Mouse (Mus musculus): ENCODE measurements around the gene 1110012L19Rik. TPM values are rescaled to one million over a fixed set of nuclear protein-coding genes. Genes with fewer than 3 reads are reported as not detected.
"Not testable (repeated sequence)": the region's sequence is repeated elsewhere in the genome, so short reads cannot be mapped to it uniquely, and the experiment has no call there.

The 1110012L19Rik gene
- 10 to 100 TPM; 14.3 to 16.5 TPM for total RNA-seq (2021)
- long read RNA-seq, experiment 1, transcript 1110012L19Rik-201 (3 exons, 1,094 nt): major isoform, 8 of 9 reads
- long read RNA-seq, experiment 1, partial matches to known transcripts: 0 of 9 reads
- long read RNA-seq, experiment 1, other reads (novel, unspliced or antisense): 1 of 9 reads
- long read RNA-seq, experiment 2, transcript 1110012L19Rik-201 (3 exons, 1,094 nt): major isoform, 19 of 19 reads
- long read RNA-seq, experiment 2, partial matches to known transcripts: 0 of 19 reads
- long read RNA-seq, experiment 2, other reads (novel, unspliced or antisense): 0 of 19 reads

DNA sequence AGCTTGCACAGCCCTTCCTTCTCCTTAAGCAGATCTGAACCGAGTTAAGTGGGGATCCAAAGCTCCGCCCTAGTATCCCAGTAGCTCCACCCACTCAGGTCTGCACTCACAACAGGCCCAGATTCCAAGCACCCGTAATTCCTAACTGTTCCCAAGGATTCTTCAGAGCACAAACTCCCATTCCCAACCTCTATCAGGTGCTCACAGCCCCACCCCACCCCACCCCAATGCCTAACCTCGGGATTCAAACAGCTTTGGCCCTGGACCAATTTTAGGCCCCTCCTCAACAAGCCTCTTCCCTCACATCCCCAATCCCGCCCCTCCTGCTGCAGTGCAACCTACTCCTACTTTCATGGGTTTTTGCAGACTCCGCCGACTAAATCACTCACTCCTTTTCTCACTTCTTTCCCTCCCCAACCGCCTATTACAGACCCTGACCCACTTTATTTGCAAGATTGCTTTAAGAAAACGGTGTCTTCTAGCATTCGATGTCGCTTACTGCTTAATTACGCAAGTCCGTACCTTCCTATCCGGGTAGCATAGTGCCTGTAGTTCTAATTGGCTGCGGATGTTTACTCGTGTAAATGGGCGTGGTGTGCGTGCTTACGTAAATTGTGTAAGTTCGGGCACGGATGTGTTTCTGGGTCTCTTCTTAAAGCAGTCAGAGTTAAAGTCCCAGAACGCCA lies at the start of gene 1110012L19Rik:
Gene 1110012L19Rik, plus strand, starts transcription at position 602 of the 686 bp plus-strand sequence.
- Histone ChIP-seq H3K4me3 (peak within 1 kb of the TSS; percentile 66), H3K27ac (peak within 1 kb of the TSS; percentile 94)
- no peak for TF ChIP-seq CTCF (conservative IDR thresholded peaks at IDR 0.05)
- DNase-seq (ENCODE audit: low spot score in 2 of 2): peak; percentile 48 to 81

DNA sequence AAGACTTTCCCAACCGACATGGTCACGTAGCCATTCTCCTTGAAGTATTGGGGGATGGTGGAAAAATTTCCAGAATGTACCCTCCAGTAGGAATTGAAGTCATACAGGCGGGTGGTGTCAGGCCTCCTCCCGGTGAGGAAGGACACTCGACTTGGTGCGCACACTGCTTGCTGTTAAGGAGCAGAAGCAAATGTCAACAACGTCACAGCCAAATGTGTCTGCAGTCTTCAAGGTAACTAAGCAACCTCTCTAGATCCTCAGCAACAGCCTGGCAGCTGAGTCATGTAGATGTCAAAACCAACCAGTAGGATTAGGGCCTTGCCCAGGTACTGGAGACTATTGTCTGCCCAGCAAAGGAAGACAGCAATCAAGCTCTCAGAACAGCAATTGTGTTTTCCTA lies 22.7 kb upstream of the 1110012L19Rik start:
- no peak for DNase-seq (ENCODE audit: low spot score in 2 of 2)
- peak overlapping the region; percentile 71 for H3K4me3 ChIP-seq

DNA sequence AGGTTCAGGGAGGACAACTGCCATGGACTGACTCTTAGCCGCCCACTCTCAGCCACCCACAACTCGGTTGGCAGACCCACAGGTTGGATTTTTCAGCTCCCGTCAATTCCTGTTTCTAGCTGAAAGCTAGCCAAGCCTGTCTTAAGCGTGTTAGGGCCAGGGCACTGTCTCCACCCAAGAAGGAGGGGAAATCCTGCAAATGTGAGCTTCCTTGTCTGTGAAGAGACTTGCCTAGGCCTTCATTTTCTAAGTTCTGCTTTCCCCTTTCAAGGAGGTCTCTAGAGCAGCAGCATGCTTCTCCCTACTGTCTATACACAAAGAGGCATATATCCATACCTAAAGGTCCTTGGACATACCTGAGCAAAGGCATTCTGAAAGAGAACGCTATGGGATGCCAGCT lies 22.2 kb upstream of the 1110012L19Rik start:
- no peak for TF ChIP-seq CTCF (conservative IDR thresholded peaks at IDR 0.05)
- peak overlapping the region; percentile 71 for H3K4me3 ChIP-seq
- DNase-seq (ENCODE audit: low spot score in 2 of 2): no peak
- peak overlapping the region; percentile 86; the same call in 1 of the 2 replicates for H3K27ac ChIP-seq

More for the DNA sequence above, 22.7 kb upstream of the 1110012L19Rik start:
- peak overlapping the region; percentile 86; the same call in 1 of the 2 replicates for H3K27ac ChIP-seq
- no peak for TF ChIP-seq CTCF (conservative IDR thresholded peaks at IDR 0.05)

DNA sequence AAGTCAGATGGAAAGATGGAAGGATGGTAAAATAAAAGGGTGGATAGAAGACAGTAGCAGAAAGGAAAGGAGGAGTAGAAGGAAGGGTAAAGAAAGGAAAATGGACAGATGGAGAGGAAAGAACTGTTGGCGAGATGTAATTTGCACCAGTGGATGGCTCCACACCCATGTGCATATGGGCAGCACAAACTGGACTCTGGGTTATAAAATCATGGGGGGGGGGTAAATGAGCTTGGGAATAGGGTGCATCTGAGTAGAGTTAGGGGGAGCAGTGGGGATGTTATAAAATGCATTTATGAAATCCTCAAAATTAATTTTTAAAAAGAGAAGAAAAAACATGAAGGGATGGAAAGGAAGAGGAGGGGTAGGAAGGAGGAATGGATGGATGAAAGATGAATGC lies 21.5 kb upstream of the 1110012L19Rik start:
- Histone ChIP-seq H3K27ac (peak overlapping the region; percentile 86), H3K4me3 (peak overlapping the region; percentile 71)
- TF ChIP-seq CTCF (conservative IDR thresholded peaks at IDR 0.05): no peak
- DNase-seq (ENCODE audit: low spot score in 2 of 2): no peak

DNA sequence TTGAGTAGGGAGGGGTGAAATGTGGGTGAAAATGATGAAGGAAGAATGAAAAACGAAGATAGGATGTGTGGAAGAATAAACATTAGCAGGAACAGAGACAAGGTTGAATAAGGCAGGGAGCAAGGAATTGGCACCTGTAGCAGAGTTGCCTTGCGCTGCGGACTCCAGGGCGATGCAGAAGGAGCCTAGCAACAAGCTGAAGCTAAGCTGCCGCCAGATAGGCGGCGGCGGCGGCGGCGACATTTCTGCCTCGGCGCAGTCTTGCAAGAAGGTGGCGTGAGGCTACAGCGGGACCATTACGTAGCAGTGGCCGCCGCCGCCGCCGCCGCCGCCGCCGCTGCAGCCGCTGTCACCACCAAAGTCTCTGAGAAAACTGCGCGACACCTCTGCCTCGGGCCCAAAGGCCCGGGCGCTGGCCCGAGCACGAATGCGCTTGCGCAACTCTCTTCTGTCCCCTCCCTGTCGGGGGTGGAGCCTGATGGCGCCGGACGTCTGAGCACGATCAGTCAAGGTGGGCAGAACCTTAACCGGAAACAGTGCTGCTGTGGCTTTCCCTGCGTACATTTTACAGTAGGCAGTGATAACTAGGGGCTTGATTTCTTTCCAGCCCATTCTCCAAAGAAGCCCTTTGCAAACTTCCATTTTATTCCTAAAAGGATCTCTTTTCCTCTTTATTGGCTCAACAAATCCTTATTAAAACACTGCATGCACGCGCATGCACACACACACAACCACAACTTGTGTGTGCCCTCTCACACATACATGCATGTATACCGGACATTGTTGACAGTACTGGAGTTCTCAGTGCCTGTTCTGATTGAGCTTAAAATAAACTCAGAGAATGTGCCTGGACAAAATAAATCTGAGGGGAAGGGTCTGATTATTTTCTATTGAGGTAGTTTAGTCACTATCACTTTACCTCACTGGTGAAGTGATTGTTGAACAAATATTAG lies 20.7 kb upstream of the 1110012L19Rik start, which contains the start of gene Ids:
Gene Ids, minus strand, starts transcription at position 424 of the 953 bp plus-strand sequence.
- peak within 1 kb of the TSS; percentile 71 for H3K4me3 ChIP-seq
- TF ChIP-seq CTCF (conservative IDR thresholded peaks at IDR 0.05): peak; percentile 16; the same call in 1 of the 2 replicates
- peak within 1 kb of the TSS; percentile 86 for H3K27ac ChIP-seq
- DNase-seq (ENCODE audit: low spot score in 2 of 2): peak; percentile 82 to 83

DNA sequence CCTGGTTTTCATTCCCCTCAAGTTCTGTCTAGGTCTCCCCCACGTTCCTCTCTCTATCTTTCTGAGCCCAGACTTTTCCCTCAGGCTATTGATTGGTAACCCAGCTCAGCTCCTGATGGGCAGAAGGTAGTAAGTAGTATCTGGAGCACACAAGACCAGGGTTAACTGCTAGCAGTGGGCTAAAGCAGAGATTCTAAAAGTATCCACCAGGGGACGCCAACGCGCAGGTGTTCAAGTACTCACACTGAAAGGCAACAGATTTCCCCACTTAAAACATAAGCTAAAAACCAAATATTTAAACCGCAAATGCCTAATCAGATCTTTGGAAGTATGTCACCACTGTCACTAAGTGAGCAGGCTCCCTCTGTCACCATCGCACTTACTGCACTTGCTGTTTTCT lies 15.9 kb upstream of the 1110012L19Rik start:
- H3K4me3 ChIP-seq; DNase-seq (ENCODE audit: low spot score in 2 of 2); H3K27ac ChIP-seq: not testable (repeated sequence)

DNA sequence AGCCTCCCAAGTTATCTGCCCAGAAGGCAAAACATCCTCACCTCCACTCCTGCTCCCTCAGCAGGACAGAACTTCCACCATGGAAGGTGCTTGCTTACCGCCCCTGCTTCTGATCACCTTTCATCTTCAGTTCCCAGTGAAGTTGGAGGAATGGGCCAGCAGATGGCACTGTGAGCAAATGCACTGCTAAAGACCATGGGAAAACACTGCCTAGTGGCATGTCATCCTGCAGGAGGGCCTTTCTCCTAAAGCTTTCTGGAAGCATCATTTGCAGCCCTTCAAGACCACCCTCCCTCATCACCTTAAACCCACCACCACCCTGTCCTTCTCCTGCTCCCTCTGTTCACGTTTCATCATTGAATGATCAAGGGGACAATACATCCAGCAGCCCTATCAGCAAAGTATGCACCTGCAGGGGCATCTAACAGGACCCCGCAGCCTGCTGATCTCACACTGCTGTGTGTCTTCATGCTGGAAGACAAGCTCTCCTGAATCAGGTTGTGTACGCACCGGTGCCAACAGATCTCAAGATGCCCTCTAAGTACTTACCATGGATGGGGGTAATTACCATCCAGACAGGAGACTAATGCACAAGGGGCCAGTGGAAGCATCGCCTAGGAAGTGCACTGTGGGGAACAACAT lies 11.1 kb upstream of the 1110012L19Rik start:
- not testable (repeated sequence) for H3K4me3 ChIP-seq; H3K27ac ChIP-seq; DNase-seq (ENCODE audit: low spot score in 2 of 2)
- peak; percentile 51 for TF ChIP-seq CTCF (conservative IDR thresholded peaks at IDR 0.05)

DNA sequence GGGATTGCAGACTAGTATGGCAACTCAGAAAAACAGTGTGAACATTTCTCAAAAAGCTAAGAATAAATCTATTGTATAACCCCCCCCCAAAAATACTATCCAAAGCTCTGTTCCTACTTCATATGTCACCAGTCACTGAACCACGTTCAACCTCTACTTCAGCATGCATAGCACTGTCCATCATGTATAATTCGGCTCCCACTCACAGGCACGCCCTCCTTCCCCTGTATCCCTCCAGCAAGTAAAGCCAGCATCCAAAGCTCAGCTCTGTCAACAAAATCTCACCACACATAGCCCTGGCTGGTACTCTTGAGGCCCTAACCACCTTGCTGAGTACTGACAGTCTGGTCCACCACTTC lies 781 bp upstream of the 1110012L19Rik start:
- peak overlapping the region; percentile 66 for H3K4me3 ChIP-seq
- peak overlapping the region; percentile 94 for H3K27ac ChIP-seq
- TF ChIP-seq CTCF (conservative IDR thresholded peaks at IDR 0.05): no peak
- no peak for DNase-seq (ENCODE audit: low spot score in 2 of 2)

DNA sequence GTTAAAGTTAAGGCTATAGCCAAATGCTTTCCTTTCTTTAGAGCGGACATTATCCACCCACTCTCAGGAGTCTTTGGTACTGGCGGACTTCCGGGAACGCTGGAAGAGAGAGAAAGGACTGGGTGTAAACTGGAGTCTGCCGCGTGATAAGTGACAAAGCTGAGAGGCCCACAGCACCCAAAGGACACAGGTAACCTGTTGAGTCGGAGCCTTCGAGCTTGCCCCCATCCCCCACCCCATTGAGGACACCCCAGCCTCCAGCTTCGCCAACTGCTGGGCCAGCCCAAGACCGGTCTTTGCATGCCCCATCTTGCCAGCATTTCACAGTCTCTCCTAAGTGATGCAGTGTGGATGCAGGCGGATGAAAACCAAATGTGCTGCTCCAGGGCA lies 280 bp downstream of the 1110012L19Rik start:
- peak overlapping the region; percentile 94 for H3K27ac ChIP-seq
- no peak for DNase-seq (ENCODE audit: low spot score in 2 of 2)
- TF ChIP-seq CTCF (conservative IDR thresholded peaks at IDR 0.05): no peak
- peak overlapping the region; percentile 66 for H3K4me3 ChIP-seq

DNA sequence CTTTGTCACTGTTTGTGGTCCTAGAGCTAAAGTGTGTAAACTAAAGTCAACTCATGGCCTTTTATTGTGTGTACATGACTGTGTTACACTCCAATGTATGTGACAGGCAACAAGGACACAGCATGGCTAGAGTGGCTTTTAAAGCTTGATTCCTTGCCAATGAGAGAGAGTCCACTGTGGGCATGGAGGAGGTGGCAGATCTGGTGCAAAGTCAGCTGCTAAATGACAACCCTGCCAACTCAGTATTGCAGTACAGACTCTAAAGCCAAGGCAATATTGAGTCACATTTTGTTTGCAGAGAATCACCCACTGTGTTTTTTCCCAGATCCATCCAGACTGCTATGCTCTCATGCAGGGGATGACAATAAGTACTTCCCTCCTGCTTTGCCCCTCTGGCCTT lies 7.0 kb downstream of the 1110012L19Rik start:
- H3K4me3 ChIP-seq; DNase-seq (ENCODE audit: low spot score in 2 of 2); H3K27ac ChIP-seq: not testable (repeated sequence)

DNA sequence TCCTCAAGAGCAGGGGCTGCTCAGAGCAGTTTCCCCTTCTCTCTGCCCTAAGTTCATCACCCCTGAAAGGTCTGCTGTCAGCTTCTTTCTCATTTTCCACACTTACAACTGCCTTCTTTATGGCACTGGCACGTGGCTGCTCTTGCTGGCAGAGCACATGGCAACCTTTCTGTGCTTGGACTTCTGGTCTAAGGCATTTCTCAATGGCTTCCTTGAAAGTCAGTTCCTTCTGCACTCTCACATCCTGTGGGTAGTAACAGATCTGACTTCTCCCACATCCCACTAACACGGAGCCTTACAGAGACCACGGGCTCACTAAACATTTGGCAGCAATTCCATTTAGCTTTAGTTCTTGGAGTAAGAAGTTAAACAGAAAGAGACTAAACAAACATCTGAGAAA lies 39.8 kb downstream of the 1110012L19Rik start:
- not testable (repeated sequence) for DNase-seq (ENCODE audit: low spot score in 2 of 2); H3K27ac ChIP-seq; H3K4me3 ChIP-seq

Other genes with a start within 250 kb of the 1110012L19Rik start
- gene Ids, start 20.8 kb upstream of the 1110012L19Rik start, total RNA-seq (2021): 100 to 1,000 TPM; 286 to 303 TPM
- gene Tmem185a, start 91.3 kb downstream of the 1110012L19Rik start, total RNA-seq (2021): 10 to 100 TPM; 50.1 to 51.3 TPM

All from layer of hippocampus, adult 2 months (tissue).